Mouse (Mus musculus) hindbrain, embryonic 14.5 days (tissue): ENCODE measurements around the gene Hivep2. TPM values are rescaled to one million over a fixed set of nuclear protein-coding genes. Genes with fewer than 3 reads are reported as not detected.
A peak's percentile ranks its signal among the peaks of the same experiment; 100 is the strongest.

Experiments
- ATAC-seq: fragments of 200-750 bp; cut with Nextera tagmentation; 2 replicates; pipeline ENCODE4 v1.8.0; 2017; ENCODE audit warnings: moderate number of reproducible peaks, mild to moderate bottlenecking, moderate TSS enrichment, moderate library complexity; ENCODE audit not compliant: low FRiP score
- DNase-seq: peaks from one replicate; pipeline ENCODE4 v3.0.0-alpha.2; 2015; ENCODE audit warnings: low spot score
- H3K27ac ChIP-seq: fragments of 300-500 bp; sonication (generic); 2 replicates; pipeline ENCODE4 v1.5.1; 2014; ENCODE audit warnings: mild to moderate bottlenecking, moderate library complexity
- H3K27me3 ChIP-seq: fragments of 300-500 bp; sonication (generic); 2 replicates; pipeline ENCODE4 v1.6.1; 2014; ENCODE audit warnings: mild to moderate bottlenecking, low read length, mixed read lengths; ENCODE audit not compliant: control insufficient read depth, insufficient read depth
- H3K36me3 ChIP-seq: fragments of 300-500 bp; sonication (generic); replicated peaks from 2 replicates; pipeline ENCODE4 v1.6.1; 2014; ENCODE audit not compliant: control insufficient read depth, insufficient read depth
- H3K4me1 ChIP-seq: fragments of 300-500 bp; sonication (generic); replicated peaks from 2 replicates; pipeline ENCODE4 v1.6.1; 2014; ENCODE audit warnings: antibody characterized with exemption, low read length, mixed read lengths; ENCODE audit not compliant: control insufficient read depth, insufficient read depth
- H3K4me2 ChIP-seq: fragments of 300-500 bp; sonication (generic); replicated peaks from 2 replicates; pipeline ENCODE4 v1.6.1; 2014; ENCODE audit warnings: mild to moderate bottlenecking, moderate library complexity
- H3K4me3 ChIP-seq: fragments of 300-500 bp; sonication (generic); replicated peaks from 2 replicates; pipeline ENCODE4 v1.5.1; 2014; ENCODE audit warnings: mild to moderate bottlenecking, low read length
- H3K9ac ChIP-seq: fragments of 300-500 bp; sonication (generic); 2 replicates; pipeline ENCODE4 v1.6.1; 2014
- H3K9me3 ChIP-seq: fragments of 300-500 bp; sonication (generic); 2 replicates; pipeline ENCODE4 v1.6.1; 2016; ENCODE audit warnings: low read length; ENCODE audit not compliant: control insufficient read depth
- WGBS: fragments of 180-500 bp; shearing (Covaris S2); extraction: QIAGEN DNeasy Blood & Tissue Kit; methylation state at CpG from one replicate; pipeline ENCODE4 v1.1.7; 2014; 5-methylcytosine and 5-hydroxymethylcytosine counted together
- polyA plus RNA-seq: library from polyadenylated mRNA; unstranded; fragments of >200 nt; fragmentation: Nextera tagmentation; extraction: Ambion mirVana; gene quantifications from 2 replicates; pipeline ENCODE4 v1.2.1, GENCODE M21; 2014

The Hivep2 gene
- polyA plus RNA-seq = 17.0 and 20.9 TPM in 2 replicates

DNA sequence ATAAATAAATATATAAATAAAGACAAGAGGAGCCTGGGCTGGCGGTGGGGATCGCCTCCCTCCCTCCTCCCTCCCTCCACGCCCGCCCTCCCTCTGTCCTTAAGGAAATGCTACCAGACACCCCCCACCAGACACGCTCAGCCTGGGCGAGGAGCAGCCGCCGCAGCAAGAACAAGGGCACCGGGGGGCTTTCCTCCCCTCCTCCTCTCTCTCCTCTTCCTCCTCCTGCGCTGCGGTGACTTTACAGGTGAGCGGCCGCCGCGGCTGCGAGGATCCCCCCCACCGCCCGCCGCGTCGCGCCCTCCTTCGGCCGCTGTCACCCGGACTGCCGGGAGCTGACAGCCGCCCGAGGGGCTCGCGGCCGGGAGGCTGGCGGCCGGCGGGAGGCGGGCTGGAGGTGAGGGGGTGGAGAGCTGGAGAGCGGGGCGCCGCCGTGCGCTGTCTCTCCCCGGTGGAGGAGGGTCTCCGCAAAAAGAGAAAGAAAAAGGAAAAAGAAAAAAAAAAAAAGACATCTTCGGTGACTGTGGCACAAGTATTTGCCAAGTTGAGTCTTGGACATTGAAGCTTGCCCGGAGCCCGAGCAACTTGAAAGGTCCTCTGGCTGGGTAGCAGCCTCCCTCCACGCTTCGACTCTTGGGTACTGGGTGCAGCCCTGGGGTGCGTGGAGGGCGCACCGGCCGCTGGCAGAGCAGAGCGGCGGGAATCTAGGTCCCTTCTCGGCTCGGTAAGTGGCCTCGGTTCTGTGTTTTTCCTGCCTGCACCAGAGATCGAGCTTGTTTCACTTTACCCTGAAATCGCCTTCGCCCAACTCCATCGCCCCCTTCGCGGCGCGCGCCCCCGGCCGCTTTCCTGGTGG, at the start of gene Hivep2:
TSS of gene Hivep2 (plus strand) at position 102 of the 856 bp plus-strand sequence.
- Histone ChIP-seq H3K36me3 (no peaks in the 10 kb centered on the region), H3K9ac (peak within 1 kb of the TSS; percentile 73), H3K4me2 (peak within 1 kb of the TSS; percentile 100), H3K27ac (peak within 1 kb of the TSS; percentile 93), H3K4me1 (no peaks in the 10 kb centered on the region; the same call in 1 of the 2 replicates), H3K4me3 (peak within 1 kb of the TSS; percentile 53), H3K27me3 (no peaks in the 10 kb centered on the region), H3K9me3 (no peaks in the 10 kb centered on the region)
- peak; percentile 40 for ATAC-seq
- WGBS = under 1% methylated on average over 67 of the region's 67 CpGs
- DNase-seq = peak; percentile 41

DNA sequence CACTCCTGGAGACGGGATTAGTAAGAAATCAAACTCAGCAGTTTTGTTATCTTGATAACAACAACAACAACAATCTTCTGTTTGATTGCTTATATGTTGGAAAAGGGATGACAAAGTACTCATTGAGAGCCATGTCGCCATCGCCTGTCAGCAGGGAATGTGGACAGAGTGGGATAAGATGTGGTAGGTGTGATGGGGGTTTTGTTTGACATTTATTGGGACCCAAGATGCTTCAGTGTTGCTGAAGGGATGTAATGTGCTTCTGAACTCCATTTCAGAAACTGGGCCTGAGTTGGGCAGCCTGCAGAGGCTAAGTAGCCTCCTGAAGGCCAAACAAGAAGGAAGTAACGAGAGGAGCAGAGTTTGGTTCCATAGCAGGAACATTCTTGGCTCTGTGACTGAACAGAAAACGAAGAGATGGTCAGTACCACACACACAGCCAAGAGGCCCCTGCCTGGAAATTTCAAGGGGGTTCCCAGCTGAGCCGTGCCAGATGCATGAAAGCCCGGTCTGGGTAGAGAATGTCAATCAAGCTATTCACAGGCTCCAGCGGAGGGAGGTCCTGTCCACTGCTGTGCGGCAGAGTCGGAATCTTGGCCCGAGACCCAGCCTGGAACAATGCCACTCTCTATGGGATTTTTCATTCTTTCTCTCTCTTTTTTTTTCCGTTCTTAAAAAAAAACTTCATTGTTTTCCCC, 49.1 kb upstream of the Hivep2 start:
- no peak overlapping the region for H3K9ac ChIP-seq
- 24% methylated on average over 12 of the region's 12 CpGs for WGBS
- H3K27me3 ChIP-seq = no peaks in the 10 kb centered on the region
- H3K9me3 ChIP-seq = no peaks in the 10 kb centered on the region
- peak overlapping the region; percentile 51; the same call in 1 of the 2 replicates for H3K27ac ChIP-seq
- no peaks in the 10 kb centered on the region for H3K4me1 ChIP-seq
- H3K4me2 ChIP-seq = no peak overlapping the region
- ATAC-seq (peak; percentile 93), DNase-seq (peak; percentile 69)
- no peak overlapping the region for H3K4me3 ChIP-seq
- no peaks in the 10 kb centered on the region for H3K36me3 ChIP-seq

DNA sequence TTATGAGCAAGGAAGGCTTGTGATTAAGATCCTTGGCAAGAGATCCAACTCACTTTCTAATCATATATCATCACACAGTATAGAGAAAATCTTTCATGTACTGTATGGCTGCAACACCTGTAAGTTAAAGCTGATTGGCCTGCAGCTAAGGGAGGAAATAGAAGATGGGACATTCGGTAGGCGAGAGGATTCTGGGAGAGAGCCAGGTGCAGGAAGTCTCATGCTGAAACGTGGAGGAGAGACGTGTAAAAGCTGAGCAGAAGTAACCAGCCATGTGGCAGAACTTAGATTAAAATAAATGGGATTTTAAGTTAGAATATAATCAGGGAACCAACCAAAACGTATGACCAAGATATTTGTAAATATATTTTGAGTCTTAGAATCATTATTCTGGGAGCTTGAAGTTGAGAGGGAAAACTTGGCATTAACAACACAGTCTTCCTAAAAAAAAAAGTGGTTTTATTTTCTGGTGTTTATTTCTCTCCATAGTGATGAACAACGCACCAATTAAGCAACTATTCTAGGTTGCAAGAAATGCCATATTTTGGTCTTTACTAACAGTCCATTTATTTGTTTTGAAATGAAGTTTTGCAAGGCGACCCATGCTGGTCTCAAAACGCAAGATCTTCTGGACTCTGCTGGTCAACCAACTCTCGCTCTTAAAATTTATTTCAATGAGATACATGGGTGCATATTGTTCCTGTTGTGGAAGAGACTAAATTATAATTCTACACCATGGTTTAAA, 44.1 kb upstream of the Hivep2 start:
- no peak overlapping the region for H3K4me2 ChIP-seq
- H3K4me3 ChIP-seq = no peak overlapping the region
- no peaks in the 10 kb centered on the region for H3K4me1 ChIP-seq
- no peak for ATAC-seq
- H3K9me3 ChIP-seq = no peaks in the 10 kb centered on the region
- H3K27ac ChIP-seq = no peak overlapping the region
- 85% methylated on average over 9 of the region's 9 CpGs for WGBS
- H3K9ac ChIP-seq = no peak overlapping the region
- no peaks in the 10 kb centered on the region for H3K27me3 ChIP-seq
- no peaks in the 10 kb centered on the region for H3K36me3 ChIP-seq
- DNase-seq = no peak

DNA sequence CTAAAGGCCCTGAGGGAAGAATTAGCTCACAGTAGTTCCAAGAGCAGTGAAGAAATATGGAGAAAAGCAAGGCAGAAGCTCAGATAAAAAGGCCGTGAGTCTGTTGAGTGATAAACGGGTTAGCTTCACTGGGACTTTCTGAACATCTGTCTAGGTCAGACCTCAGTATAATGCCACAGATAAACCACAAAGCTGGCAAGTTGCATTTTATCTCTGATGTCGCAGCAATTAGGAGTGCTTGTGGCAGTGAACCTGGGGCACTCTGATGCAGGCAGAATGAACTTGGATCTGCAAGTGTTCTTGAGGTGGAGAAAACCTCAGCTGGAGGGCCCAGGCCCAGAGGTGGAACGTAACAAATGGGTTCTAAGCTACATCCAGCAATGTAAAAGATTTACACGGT, 36.6 kb upstream of the Hivep2 start:
- no peak overlapping the region for H3K9ac ChIP-seq
- H3K27ac ChIP-seq = no peak overlapping the region
- DNase-seq (no peak), ATAC-seq (no peak)
- H3K4me1 ChIP-seq = no peaks in the 10 kb centered on the region
- H3K9me3 ChIP-seq = no peaks in the 10 kb centered on the region
- no peaks in the 10 kb centered on the region for H3K27me3 ChIP-seq
- no peak overlapping the region for H3K4me3 ChIP-seq
- H3K36me3 ChIP-seq = no peaks in the 10 kb centered on the region
- no peak overlapping the region for H3K4me2 ChIP-seq
- 79% methylated on average over 5 of the region's 5 CpGs for WGBS

DNA sequence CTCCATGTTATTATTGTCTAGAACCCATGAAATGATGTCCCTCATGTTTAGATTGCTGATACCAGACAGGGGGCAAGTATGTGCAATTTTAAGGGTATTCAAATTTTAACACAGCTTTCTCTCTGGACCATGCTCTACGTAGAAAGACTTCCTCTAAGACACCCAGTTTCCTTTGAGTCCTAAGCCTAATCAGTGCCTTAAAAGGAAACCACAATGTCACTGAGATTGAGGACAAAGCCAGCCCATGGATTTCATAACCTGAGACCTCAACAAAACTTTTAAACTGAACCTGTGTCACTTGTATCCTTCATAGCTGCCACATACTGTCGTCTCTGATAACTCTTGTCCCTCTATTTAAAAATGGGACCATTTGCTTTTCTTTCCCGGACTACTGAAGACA, 33.7 kb upstream of the Hivep2 start:
- H3K9ac ChIP-seq = no peak overlapping the region
- no peaks in the 10 kb centered on the region for H3K4me1 ChIP-seq
- no peaks in the 10 kb centered on the region for H3K9me3 ChIP-seq
- no peak overlapping the region for H3K27ac ChIP-seq
- H3K4me3 ChIP-seq = no peak overlapping the region
- WGBS = 84% methylated on average over 3 of the region's 3 CpGs
- no peaks in the 10 kb centered on the region for H3K27me3 ChIP-seq
- DNase-seq (no peak), ATAC-seq (no peak)
- H3K36me3 ChIP-seq = no peaks in the 10 kb centered on the region
- no peak overlapping the region for H3K4me2 ChIP-seq

DNA sequence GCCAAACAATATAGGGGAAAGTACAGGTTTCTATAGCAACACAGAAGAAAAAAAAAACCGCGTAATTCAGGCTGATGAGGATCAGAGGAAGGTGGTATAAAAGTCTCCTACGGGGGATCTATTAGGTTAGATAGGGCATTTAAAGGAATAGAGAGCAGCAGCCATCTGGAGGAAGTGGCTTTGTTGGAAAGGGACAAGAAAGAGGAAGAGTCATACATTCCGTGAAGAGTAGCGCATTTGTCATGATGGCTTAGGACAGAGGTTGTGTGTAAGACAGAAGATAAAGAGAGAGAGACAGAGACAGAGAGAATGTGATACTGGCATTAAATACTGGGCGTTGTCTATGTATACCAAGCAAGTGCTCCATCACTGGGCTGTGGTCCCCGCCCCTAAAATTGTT, 32.6 kb upstream of the Hivep2 start:
- no peaks in the 10 kb centered on the region for H3K4me1 ChIP-seq

DNA sequence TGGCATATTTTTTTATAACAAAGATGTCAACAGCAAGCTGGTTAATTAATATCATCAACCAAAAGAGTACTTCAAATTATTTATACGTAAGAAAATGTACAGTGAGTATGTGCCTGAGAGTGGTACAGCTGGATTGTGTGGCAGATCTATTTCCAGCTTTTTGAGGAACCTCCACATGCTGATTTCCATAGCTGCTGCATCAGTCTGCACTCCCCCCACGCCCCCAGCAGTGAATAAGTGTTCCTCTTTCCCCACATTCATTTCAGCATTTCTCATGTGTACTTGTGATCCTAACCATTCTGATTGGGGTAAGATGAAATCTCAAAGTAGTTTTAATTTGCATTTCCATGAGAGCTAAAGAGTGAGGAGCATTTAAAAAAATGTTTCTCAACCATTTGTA, 30.2 kb upstream of the Hivep2 start:
- 85% methylated on average over 2 of the region's 2 CpGs for WGBS

More for the DNA sequence above, 32.6 kb upstream of the Hivep2 start:
- Histone ChIP-seq H3K36me3 (no peaks in the 10 kb centered on the region), H3K9ac (no peak overlapping the region), H3K9me3 (no peaks in the 10 kb centered on the region), H3K4me3 (no peak overlapping the region), H3K4me2 (no peak overlapping the region), H3K27ac (no peak overlapping the region), H3K27me3 (no peaks in the 10 kb centered on the region)
- DNase-seq (no peak), ATAC-seq (no peak)
- 87% methylated on average over 7 of the region's 7 CpGs for WGBS

DNA sequence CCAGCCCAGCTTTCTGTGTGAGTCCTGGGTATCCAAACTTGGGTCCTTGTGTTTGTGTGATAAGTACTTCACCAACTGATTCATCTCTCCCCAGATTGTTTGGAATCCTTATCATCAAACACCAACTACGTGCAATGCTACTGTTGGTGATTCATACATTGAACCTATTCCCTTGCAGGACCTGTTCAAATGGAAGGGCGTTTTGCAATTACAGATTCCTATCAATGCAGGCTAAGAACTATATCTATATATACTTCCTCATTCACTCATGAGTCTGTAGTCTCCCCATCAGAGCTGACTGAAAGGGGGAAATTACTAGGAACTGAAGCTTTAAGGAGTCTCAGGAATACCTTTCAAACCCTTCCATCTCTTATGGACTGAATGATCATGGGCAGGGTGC, 24.5 kb upstream of the Hivep2 start:
- no peak overlapping the region for H3K4me3 ChIP-seq
- no peaks in the 10 kb centered on the region for H3K36me3 ChIP-seq
- no peaks in the 10 kb centered on the region for H3K9me3 ChIP-seq
- H3K27me3 ChIP-seq = no peaks in the 10 kb centered on the region
- no peak for ATAC-seq
- H3K27ac ChIP-seq = no peak overlapping the region
- H3K9ac ChIP-seq = no peak overlapping the region
- H3K4me2 ChIP-seq = no peak overlapping the region
- 93% methylated on average over 2 of the region's 2 CpGs for WGBS
- H3K4me1 ChIP-seq = no peaks in the 10 kb centered on the region
- no peak for DNase-seq

More for the DNA sequence above, 30.2 kb upstream of the Hivep2 start:
- ATAC-seq (no peak), DNase-seq (no peak)
- H3K4me2 ChIP-seq = no peak overlapping the region
- H3K9me3 ChIP-seq = no peaks in the 10 kb centered on the region
- no peaks in the 10 kb centered on the region for H3K36me3 ChIP-seq
- no peak overlapping the region for H3K4me3 ChIP-seq
- H3K4me1 ChIP-seq = no peaks in the 10 kb centered on the region
- H3K9ac ChIP-seq = no peak overlapping the region
- H3K27me3 ChIP-seq = no peaks in the 10 kb centered on the region
- no peak overlapping the region for H3K27ac ChIP-seq

DNA sequence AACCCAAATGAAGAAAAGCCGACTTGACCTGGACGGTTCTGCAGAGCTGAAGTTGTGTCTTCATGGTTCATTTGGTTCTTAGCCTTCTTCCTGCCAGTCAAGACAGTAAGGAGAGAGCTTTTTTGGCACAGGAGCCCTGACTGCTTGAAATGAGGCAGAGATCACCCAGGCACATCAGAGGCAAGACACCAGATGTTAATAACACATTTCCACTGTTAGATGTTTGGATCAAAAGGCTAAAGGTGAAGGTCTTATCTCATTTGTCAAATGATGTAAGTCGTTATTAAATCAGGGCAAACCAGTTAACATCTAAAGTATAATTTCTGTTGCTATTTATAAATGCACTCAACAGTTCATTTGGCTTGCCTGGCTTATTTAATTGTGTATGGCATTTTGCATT, 22.2 kb upstream of the Hivep2 start:
- no peak overlapping the region for H3K4me2 ChIP-seq
- no peak overlapping the region for H3K9ac ChIP-seq
- no peaks in the 10 kb centered on the region for H3K36me3 ChIP-seq
- DNase-seq (no peak), ATAC-seq (no peak)
- no peak overlapping the region for H3K27ac ChIP-seq
- no peak overlapping the region for H3K4me3 ChIP-seq
- no peaks in the 10 kb centered on the region for H3K27me3 ChIP-seq
- H3K9me3 ChIP-seq = no peaks in the 10 kb centered on the region
- 68% methylated on average over 3 of the region's 3 CpGs for WGBS
- H3K4me1 ChIP-seq = no peaks in the 10 kb centered on the region
